In the genomic region with DNA sequence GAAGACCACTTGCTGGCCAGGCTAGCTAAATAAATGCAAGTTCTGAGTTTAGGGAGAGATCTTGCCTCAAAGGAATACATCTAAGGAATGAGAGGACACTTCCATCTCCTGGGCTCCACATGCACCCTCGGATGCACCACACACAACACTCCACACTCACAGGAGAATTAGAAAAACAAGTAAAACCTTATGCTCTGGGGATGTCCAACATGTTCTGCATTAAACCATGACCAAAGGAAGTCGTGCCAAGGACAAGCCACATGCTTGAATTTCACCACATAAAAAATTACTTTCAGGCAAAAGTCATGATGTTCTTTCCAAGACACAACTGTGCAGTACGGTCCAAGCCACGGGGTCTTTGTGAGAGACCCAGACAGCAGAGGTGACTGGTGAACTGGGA, we compare ENCODE assay signal across 24 mouse cellular contexts. TPM values are rescaled to one million over a fixed set of nuclear protein-coding genes. Genes with fewer than 3 reads are reported as not detected.
DNase-seq lines count a peak whose midpoint lies in the region; ATAC-seq and TF ChIP-seq lines count a peak whose summit lies in the region.
"Had no signal": no experiment of that assay in that cellular context is flagged by ENCODE, and none has a peak within 500 bp of the region (broad histone marks: within the 10 kb centered on the region; RNA-seq: fewer than 3 reads in every experiment).

No protein-coding gene starts in this region.

- peak overlapping the region; percentile 46 for H3K4me2 ChIP-seq in liver, embryonic 11.5 days
- H3K4me2 ChIP-seq in liver, postnatal 0 days (ENCODE audit: low read depth, low read length), result no peak overlapping the region
- no peak overlapping the region for H3K4me2 ChIP-seq in embryonic facial prominence, embryonic 14.5 days (ENCODE audit: low read depth, low read length)
- H3K4me2 ChIP-seq: hindbrain, embryonic 12.5 days; midbrain, embryonic 11.5 days had no signal

- DNase-seq in liver, embryonic 11.5 days (ENCODE audit: low spot score), result no peak
- DNase-seq in liver, postnatal 0 days, result no peak
- peak; percentile 56 for DNase-seq in embryonic facial prominence, embryonic 14.5 days (ENCODE audit: low spot score)
- DNase-seq in limb, embryonic 10.5 days (ENCODE audit: low spot score), result no peak
- DNase-seq in yolk sac, embryonic 10.5 days (ENCODE audit: low spot score), result no peak
- no peak for DNase-seq in gastrocnemius, postnatal 36 days
- no peak for DNase-seq in MN1 (ENCODE audit: low spot score)
- DNase-seq: cerebellum, adult 2 months; cerebellum, postnatal 14 days; gastrocnemius, adult 2 months; kidney, adult 8-10 months; kidney, postnatal 4 days; lung, postnatal 36 days; right cerebral cortex, adult 18-20 months; spleen, adult 18-20 months had no signal

- H3K27me3 ChIP-seq in liver, embryonic 11.5 days (replicated peaks; ENCODE audit: control insufficient read depth, insufficient read depth, low read length), result no peaks in the 10 kb centered on the region
- H3K27me3 ChIP-seq in liver, postnatal 0 days (ENCODE audit: insufficient read depth, low read length), result no peaks in the 10 kb centered on the region
- no peaks in the 10 kb centered on the region for H3K27me3 ChIP-seq in embryonic facial prominence, embryonic 14.5 days (replicated peaks; ENCODE audit: control insufficient read depth, insufficient read depth, low read length)
- no peaks in the 10 kb centered on the region for H3K27me3 ChIP-seq in limb, embryonic 10.5 days (ENCODE audit: low read depth, poor library complexity, severe bottlenecking)
- H3K27me3 ChIP-seq: CH12.LX; hindbrain, embryonic 12.5 days had no signal

- no peak overlapping the region for H3K4me3 ChIP-seq in liver, embryonic 11.5 days (ENCODE audit: low read depth, low read length)
- H3K4me3 ChIP-seq in liver, postnatal 0 days (ENCODE audit: low read depth, low read length), result no peak overlapping the region
- no peak overlapping the region for H3K4me3 ChIP-seq in embryonic facial prominence, embryonic 14.5 days (ENCODE audit: low read depth, low read length)
- no peak overlapping the region for H3K4me3 ChIP-seq in limb, embryonic 10.5 days
- H3K4me3 ChIP-seq: erythroblast, embryonic 14.5 days; gastrocnemius, adult 2 months; hindbrain, embryonic 12.5 days had no signal

- no peak for ATAC-seq in liver, embryonic 11.5 days (replicated peaks; ENCODE audit: low FRiP score)
- ATAC-seq in liver, postnatal 0 days, result no peak
- no peak for ATAC-seq in embryonic facial prominence, embryonic 14.5 days (ENCODE audit: low read depth)
- ATAC-seq: forebrain, embryonic 16.5 days; intestine, embryonic 16.5 days; midbrain, embryonic 16.5 days had no signal

- no peak for TF ChIP-seq CTCF in liver, postnatal 0 days (IDR thresholded peaks at IDR 0.05; ENCODE audit: low read depth)

- H3K9me3 ChIP-seq in liver, embryonic 11.5 days (ENCODE audit: control insufficient read depth, low read length), result no peaks in the 10 kb centered on the region
- no peaks in the 10 kb centered on the region for H3K9me3 ChIP-seq in liver, postnatal 0 days (ENCODE audit: low read length)
- H3K9me3 ChIP-seq in embryonic facial prominence, embryonic 14.5 days (ENCODE audit: control insufficient read depth, low read length), result no peaks in the 10 kb centered on the region
- H3K9me3 ChIP-seq in limb, embryonic 10.5 days (replicated peaks), result no peaks in the 10 kb centered on the region

- WGBS in liver, embryonic 11.5 days, result 72% methylated on average over 4 of the region's 4 CpGs
- WGBS in liver, postnatal 0 days (ENCODE audit: insufficient replicate concordance), result 74% methylated on average over 4 of the region's 4 CpGs
- WGBS in embryonic facial prominence, embryonic 14.5 days, result 59% methylated on average over 4 of the region's 4 CpGs
- 84% methylated on average over 4 of the region's 4 CpGs for WGBS in limb, embryonic 10.5 days

- peaks cover 3% of the 10 kb centered on the region for H3K4me1 ChIP-seq in liver, embryonic 11.5 days (replicated peaks; ENCODE audit: control insufficient read depth, insufficient read depth, low read length)
- H3K4me1 ChIP-seq in liver, postnatal 0 days (ENCODE audit: insufficient read depth), result 0 out of 2 replicates have a peak, but pooled peaks cover 3% of the 10 kb centered on the region
- peaks cover 11% of the 10 kb centered on the region; the same call in 1 of the 2 replicates for H3K4me1 ChIP-seq in embryonic facial prominence, embryonic 14.5 days (ENCODE audit: control insufficient read depth, insufficient read depth, low read length)
- H3K4me1 ChIP-seq in limb, embryonic 10.5 days, result peaks cover 18% of the 10 kb centered on the region
- H3K4me1 ChIP-seq: hindbrain, embryonic 12.5 days had no signal

- H3K36me3 ChIP-seq in liver, embryonic 11.5 days (ENCODE audit: control insufficient read depth, insufficient read depth, low read length), result no peaks in the 10 kb centered on the region
- H3K36me3 ChIP-seq in liver, postnatal 0 days (replicated peaks; ENCODE audit: insufficient read depth, low read length), result no peaks in the 10 kb centered on the region
- H3K36me3 ChIP-seq in embryonic facial prominence, embryonic 14.5 days (ENCODE audit: control insufficient read depth, insufficient read depth, low read length), result no peaks in the 10 kb centered on the region
- no peaks in the 10 kb centered on the region for H3K36me3 ChIP-seq in limb, embryonic 10.5 days
- H3K36me3 ChIP-seq: G1E; hindbrain, embryonic 12.5 days had no signal

- H3K27ac ChIP-seq in liver, embryonic 11.5 days (ENCODE audit: low read depth, low read length), result no peak overlapping the region
- H3K27ac ChIP-seq in liver, postnatal 0 days (ENCODE audit: low read depth), result no peak overlapping the region
- H3K27ac ChIP-seq in embryonic facial prominence, embryonic 14.5 days (replicated peaks; ENCODE audit: low read depth, low read length), result no peak overlapping the region
- H3K27ac ChIP-seq in limb, embryonic 10.5 days, result peak overlapping the region; percentile 12; the same call in 1 of the 2 replicates
- H3K27ac ChIP-seq: gastrocnemius, adult 2 months; hindbrain, embryonic 12.5 days; kidney, postnatal 0 days had no signal

- no peak overlapping the region for H3K9ac ChIP-seq in liver, embryonic 11.5 days (ENCODE audit: low read depth, low read length)
- H3K9ac ChIP-seq in liver, postnatal 0 days (replicated peaks), result no peak overlapping the region
- H3K9ac ChIP-seq in embryonic facial prominence, embryonic 14.5 days (ENCODE audit: low read depth, low read length), result no peak overlapping the region
- H3K9ac ChIP-seq: hindbrain, embryonic 12.5 days had no signal

- TF ChIP-seq EP300 in liver, postnatal 0 days (IDR thresholded peaks at IDR 0.05; ENCODE audit: low read depth), result no peak

- intact Hi-C loops in gastrocnemius, postnatal 36 days (cut with DNase I), result no loop called here

RNA-seq across cellular contexts. Expression of a gene that starts 36.5 kb away (rescaled TPM):
- polyA plus RNA-seq in liver, embryonic 11.5 days (2014; fragmentation: Nextera tagmentation; extraction: Ambion mirVana), result 26.7 and 31.2 TPM in 2 replicates
- 12.6 and 14.5 TPM in 2 replicates for polyA plus RNA-seq in liver, postnatal 0 days (2015; fragmentation: Nextera tagmentation; extraction: Ambion mirVana)
- polyA plus RNA-seq in embryonic facial prominence, embryonic 14.5 days (2014; fragmentation: Nextera tagmentation; extraction: Ambion mirVana), result 35.9 and 36.9 TPM in 2 replicates
- 39.7 and 40.8 TPM in 2 replicates for polyA plus RNA-seq in limb, embryonic 10.5 days (2016; fragmentation: Nextera tagmentation; extraction: Ambion mirVana)
- total RNA-seq in gastrocnemius, postnatal 36 days (2021), result 10 to 100 TPM; 12.0 to 15.0 TPM

RNA-seq across cellular contexts. Expression of a gene that starts 41.3 kb away (rescaled TPM):
- polyA plus RNA-seq in liver, embryonic 11.5 days (2014; fragmentation: Nextera tagmentation; extraction: Ambion mirVana), result 32.4 and 33.1 TPM in 2 replicates
- polyA plus RNA-seq in liver, postnatal 0 days (2015; fragmentation: Nextera tagmentation; extraction: Ambion mirVana), result 7.2 and 8.4 TPM in 2 replicates
- polyA plus RNA-seq in embryonic facial prominence, embryonic 14.5 days (2014; fragmentation: Nextera tagmentation; extraction: Ambion mirVana), result 22.5 and 23.6 TPM in 2 replicates
- polyA plus RNA-seq in limb, embryonic 10.5 days (2016; fragmentation: Nextera tagmentation; extraction: Ambion mirVana), result 18.4 and 20.1 TPM in 2 replicates
- total RNA-seq in gastrocnemius, postnatal 36 days (2021), result 10 to 100 TPM; 13.8 to 14.2 TPM

RNA-seq across cellular contexts. Expression of a gene that starts 43.7 kb away (rescaled TPM):
- polyA plus RNA-seq in liver, embryonic 11.5 days (2014; fragmentation: Nextera tagmentation; extraction: Ambion mirVana), result 83.6 and 86.0 TPM in 2 replicates
- polyA plus RNA-seq in liver, postnatal 0 days (2015; fragmentation: Nextera tagmentation; extraction: Ambion mirVana), result 12.1 and 13.0 TPM in 2 replicates
- 77.6 and 81.7 TPM in 2 replicates for polyA plus RNA-seq in embryonic facial prominence, embryonic 14.5 days (2014; fragmentation: Nextera tagmentation; extraction: Ambion mirVana)
- 146 and 157 TPM in 2 replicates for polyA plus RNA-seq in limb, embryonic 10.5 days (2016; fragmentation: Nextera tagmentation; extraction: Ambion mirVana)
- total RNA-seq in gastrocnemius, postnatal 36 days (2021), result 10 to 100 TPM; 15.8 to 17.7 TPM
